Mouse (Mus musculus): ENCODE results near the gene Polm.
"Not testable (repeated sequence)": the region's sequence is repeated elsewhere in the genome, so short reads cannot be mapped to it uniquely, and the experiment has no call there.

The Polm gene

DNA sequence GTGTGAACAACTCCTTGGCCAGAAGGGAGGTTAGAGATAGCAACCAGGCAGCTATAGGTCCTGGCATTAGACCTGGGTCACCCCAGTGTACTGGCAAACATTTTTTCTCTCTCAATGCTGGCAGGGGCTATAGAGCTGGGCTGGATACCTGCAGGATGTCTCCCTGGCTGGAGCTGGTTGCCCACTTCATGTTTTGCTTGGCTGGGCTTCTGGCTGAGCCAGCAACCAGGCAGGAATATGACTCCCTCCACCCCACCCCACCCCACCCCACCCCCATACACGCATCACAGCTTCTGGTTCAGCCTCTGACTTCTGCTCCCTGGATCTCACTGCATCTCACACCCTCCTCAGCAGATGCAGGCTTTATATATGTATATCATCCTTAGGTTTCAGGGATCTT is 14.5 kb upstream of the Polm start:
- no peak for DNase-seq

- no peak for DNase-seq
Measured at GRCm38 (mm10) chr11:5851021-5851736, 13.4 kb upstream of the Polm start.

DNA sequence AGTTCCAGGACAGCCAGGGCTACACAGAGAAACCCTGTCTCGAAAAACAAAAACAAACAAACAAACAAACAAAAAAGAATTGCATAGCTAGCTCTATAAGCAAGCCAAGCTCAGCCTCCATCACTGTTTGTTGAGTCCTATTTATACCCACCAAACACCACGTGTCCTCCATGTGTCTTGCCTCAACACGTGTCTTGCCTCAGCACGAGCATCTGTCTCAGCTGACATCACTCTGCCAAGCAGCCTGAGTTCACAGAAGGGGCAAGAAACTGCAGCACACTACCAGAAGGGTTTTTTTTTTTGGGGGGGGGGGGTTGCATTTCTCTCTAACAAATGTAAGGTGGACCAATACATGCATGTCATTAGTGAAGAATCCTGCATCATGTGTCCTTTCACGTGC is 12.6 kb upstream of the Polm start:
- no peak for DNase-seq

DNA sequence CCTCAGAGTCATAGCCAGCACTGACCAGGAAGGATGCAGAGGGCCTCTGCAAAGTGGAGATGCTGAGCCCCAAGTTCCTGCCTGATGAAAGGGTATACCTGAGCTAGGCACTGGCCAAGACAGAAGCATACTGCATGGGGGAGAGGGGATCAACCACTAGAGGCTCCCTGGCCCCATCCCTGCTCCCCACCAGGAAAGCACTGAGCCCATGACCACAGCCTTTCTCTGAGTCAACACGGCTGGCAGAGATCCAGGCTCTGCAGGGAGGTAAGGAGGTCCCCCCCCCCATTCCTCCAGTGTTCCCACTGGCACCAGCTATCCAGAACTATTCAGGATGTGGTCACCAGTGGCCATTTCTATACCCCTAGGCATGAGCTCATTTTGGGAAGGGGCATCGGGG is 11.5 kb upstream of the Polm start:
- no peak for DNase-seq

DNA sequence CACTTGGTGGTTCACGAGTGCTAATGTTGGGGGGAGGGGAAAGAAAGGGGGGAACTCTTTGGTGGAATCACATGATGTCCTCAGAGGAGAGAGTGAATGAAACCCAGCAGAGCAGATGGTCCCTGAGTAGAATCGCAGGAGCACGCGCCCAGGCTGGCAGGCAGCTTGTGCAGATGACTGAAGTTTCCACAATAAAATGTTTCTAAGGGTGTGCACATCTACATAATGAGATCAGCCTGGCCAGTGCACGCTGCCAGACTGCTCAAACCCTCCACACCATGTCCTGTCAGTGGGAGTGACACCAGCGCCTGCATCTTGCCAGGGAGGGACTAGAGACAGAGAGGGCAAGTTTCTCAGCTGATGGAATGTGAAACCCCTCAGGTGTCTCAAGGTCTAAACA is 10.9 kb upstream of the Polm start:
- DNase-seq, result no peak

- no peak for DNase-seq
Measured at GRCm38 (mm10) chr11:5846639-5847345, 9.0 kb upstream of the Polm start.

- DNase-seq, result no peak
Measured at GRCm38 (mm10) chr11:5843131-5843530, 5.3 kb upstream of the Polm start.

DNA sequence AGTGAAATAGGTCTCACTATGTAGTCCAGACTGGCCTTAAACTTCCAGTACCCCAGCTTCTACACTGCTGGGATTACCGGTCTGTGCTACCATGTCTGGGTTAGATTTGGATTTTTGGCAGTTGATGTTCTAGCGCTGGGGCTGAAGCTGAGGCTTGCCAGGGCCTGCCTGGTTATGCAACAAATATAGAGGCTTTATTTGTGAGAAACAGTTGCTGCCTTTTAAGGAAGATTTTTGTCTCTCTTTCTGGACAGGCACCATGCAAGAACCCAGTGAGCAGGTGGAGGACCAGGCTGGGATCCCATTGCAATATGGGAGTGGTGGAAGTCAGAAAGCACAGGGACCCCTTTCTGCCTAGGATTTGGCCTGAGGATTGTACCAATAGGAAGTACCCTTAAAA is 3.9 kb upstream of the Polm start:
- DNase-seq, result no peak

- DNase-seq, result no peak
Measured at GRCm38 (mm10) chr11:5840346-5840745, 2.5 kb upstream of the Polm start.

GRCm38 (mm10) chr11:5836126-5836525 is 1.7 kb downstream of the Polm start:
- DNase-seq, result peak; percentile 55

DNA sequence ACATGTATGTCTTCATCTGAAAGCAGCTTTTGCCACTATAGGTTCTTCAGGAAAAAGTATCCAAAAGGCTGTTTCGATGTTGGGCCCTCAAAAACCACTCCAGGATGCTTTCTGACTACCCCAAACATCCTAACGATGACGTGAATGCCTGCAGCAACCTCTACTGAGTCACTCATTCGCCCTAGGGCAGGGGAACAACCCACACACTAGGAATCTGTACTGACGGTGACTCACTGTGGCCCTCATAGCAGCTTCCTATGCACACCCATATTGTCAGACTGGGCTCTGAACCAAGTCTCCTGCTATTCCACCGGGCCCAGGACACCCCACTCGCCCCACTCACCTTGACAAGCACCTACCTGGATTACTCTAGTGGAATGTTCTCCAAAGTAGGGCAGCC is 2.8 kb downstream of the Polm start:
- DNase-seq, result no peak

DNA sequence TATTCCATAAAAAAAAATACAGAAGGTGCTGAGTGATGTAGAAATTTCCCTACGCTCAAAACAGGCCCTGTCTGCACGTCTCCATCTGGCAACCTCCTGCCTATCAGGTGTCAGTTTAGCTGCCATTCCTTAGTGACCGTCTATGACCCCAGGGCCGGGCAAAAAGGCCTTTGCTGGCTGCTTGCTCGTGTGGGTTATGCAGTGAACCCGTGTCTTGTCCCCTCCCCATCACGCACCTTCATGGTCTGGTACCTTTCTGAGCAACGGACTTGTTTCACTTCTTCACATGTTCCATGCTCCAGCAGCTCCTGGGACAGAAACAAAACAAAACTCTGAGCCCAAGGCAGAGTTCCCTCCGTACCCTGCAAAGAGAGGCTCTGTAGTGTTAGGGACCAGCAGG is 3.3 kb downstream of the Polm start:
- DNase-seq, result no peak

DNA sequence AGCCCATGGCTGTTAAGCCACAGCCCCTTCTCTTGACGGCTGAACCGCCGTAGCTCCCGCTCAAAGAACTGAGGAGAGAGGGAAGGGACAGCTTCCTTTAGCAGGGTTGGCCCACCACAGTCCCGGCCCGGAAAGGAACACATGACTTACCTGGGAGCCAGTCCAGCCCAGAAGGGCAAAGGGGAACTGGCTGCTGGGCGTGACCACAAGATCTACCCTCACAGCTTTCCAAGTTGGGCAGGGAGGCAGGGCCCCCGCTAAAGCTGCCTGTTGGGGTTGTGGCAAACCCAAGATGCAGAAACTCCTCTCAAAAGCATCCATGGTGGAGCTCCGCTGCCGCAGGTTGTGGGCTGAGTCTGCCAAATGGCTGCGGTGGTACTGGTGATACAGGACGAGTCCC is 8.5 kb downstream of the Polm start:
- no peak for DNase-seq

DNA sequence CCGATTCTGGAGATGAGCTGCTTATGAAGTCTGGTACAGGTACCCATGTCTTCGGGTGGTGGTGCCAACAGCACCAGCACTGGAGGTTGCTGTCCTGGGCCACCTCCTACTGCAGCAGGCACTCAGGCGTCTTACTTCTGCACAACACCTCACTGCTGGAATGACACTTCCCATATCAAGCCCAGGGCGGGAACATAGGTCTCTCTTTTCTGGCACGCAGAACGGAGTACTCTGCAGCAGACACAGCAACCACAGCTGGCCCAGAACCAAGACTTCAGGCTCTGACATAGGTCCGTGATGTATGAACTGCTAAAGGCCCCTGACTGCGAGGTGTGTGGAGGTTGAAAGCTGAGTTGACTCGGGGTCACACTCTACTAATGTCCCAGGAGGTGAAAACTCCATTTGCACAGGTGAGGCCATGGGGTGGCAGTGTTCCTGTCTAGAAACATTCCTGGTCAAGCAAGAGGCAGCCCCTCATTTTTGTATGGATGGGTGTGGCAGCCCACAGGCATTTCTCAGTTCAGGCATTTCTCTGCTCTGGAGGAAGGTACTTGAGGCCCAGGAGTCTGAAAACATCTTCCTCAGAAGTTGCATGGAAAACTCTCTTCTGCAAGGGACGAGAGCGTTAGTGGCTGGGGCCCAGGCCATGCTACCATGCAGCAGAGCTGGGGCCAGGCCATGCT is 9.2 kb downstream of the Polm start:
- DNase-seq, result no peak

GRCm38 (mm10) chr11:5827931-5828330 is 9.9 kb downstream of the Polm start:
- DNase-seq, result no peak

- DNase-seq, result no peak
Measured at GRCm38 (mm10) chr11:5825432-5825831, 12.4 kb downstream of the Polm start.

GRCm38 (mm10) chr11:5819223-5819622 is 18.6 kb downstream of the Polm start:
- no peak for DNase-seq

DNA sequence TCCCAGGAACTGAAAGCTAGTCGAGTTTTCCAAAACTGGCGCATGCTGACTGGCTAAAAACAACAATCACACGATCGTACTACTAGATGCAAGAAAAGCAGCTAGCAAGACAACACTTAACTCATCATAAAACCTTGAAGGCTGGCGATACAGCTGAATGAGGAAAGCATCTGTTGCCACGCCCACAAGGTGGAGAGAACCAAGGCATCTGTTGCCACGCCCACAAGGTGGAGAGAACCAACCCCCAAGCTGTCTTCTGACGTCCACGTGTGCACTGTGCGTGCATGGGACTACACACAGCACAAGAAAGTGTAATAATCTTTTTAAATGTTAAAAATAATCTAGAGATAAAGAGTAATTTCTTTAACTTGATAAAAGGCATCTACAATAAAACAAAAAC is 24.4 kb downstream of the Polm start:
- no peak for DNase-seq

GRCm38 (mm10) chr11:5809487-5809886 is 28.3 kb downstream of the Polm start:
- not testable (repeated sequence) for DNase-seq

DNA sequence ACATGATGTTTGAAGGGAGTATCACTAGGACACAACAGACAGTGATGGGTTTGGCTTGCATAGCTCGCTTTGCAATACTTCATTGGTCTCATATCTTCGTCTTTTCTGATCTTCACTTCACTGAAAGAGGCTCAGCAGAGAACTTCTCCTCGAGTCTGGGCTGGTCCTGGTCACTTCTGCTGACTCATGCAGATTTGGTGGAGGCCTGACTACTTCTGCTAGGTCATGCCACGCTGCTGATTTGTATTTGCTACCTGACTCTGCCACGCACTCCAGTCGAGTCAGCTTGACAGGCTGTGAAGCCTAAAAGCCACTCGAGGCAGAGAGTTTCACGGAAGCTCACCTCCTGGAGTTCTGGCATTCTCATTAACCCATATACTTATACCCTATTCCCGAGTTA is 29.9 kb downstream of the Polm start:
- no peak for DNase-seq

DNA sequence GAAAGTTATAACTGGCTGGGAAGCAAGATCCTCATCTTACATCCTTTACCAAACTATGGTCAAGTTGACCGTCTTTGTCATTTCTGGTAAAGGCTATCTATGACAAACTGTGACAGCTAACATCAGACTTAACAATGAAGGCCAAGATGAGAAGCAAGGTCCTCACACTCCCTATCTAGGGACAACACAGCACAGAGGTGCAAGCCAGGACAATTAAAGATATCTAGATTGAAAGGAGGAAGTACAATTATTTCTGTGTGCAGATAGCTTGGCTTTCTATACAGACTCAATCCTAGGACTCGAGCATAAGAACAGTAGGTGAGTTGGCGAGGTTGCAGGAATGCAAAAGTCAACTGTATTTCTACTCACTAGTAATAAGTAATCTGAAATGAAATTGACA is 32.1 kb downstream of the Polm start:
- DNase-seq, result no peak

DNA sequence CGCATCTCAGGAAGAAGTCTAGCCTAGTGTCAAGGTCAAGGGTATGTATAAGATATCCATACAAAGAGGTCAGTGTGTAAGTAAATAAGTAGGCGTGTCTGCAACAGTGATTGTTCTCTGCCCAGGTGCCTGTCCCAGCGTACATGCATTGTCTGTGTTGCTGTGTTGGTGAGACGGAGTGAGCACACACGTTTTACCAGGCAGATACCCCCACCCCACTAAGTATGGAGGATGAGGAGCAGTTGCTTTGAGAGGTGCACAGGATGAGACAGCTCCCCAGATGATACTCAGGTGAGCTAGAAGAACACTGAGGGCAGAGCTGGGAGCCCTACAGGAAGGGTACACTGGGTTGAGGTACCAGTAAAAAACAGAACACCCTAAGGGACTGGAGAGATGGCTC is 33.6 kb downstream of the Polm start:
- no peak for DNase-seq

DNA sequence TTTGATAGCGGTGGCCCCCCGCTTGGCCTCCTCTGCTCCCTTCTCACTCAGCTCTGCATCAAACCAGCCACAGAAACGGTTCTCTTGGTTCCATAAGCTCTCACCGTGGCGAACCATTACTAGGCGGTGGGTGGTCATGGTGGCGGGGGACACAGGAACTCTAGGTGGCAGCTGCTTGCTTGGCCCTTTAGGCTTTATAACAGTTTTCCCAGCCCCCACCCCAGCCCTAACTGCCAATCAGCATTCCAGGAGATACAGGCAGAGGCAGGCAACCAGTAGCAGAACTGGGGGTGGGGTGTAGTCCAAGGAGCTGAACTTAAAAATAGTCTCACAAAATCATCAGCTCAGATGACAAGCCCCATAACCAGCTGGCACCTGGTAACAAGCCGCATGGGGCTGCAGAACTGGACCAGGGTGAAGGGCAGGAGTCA is 34.2 kb downstream of the Polm start, which contains the start of gene Pgam2:
Gene Pgam2, minus strand, starts transcription at position 183 of the 431 bp plus-strand sequence.
- no peak for DNase-seq
